Mouse (Mus musculus) erythroblast, embryonic 14.5 days (primary cell): ENCODE data around the gene Rnf6. TPM values are rescaled to one million over a fixed set of nuclear protein-coding genes. Genes with fewer than 3 reads are reported as not detected.

Experiments
- polyA plus RNA-seq: library from polyadenylated mRNA; stranded (reverse); fragments of >175 nt; gene quantifications from 2 replicates; pipeline ENCODE4 v1.2.3, GENCODE M21; 2012

Rnf6 gene
- polyA plus RNA-seq, 1 experiment: 1.8 TPM

Other genes with a start within 250 kb of the Rnf6 start
- 0.02 TPM in 1 of 2 replicates, not detected in the other for gene Cyp3a25, start 211.9 kb downstream of the Rnf6 start, polyA plus RNA-seq
- not detected in 2 replicates for gene Cyp3a59, start 142.3 kb downstream of the Rnf6 start, polyA plus RNA-seq
- gene Gm5565, start 61.0 kb downstream of the Rnf6 start, polyA plus RNA-seq: not detected in 2 replicates
- gene Gm6309, start 50.8 kb downstream of the Rnf6 start, polyA plus RNA-seq: not detected in 2 replicates
- not detected in 2 replicates for gene 1700001J03Rik, start 36.3 kb downstream of the Rnf6 start, polyA plus RNA-seq
- gene Cdk8, start 9.7 kb upstream of the Rnf6 start, polyA plus RNA-seq: 9.3 and 11.8 TPM in 2 replicates
- gene Wasf3, start 163.4 kb upstream of the Rnf6 start, polyA plus RNA-seq: not detected in 2 replicates